Mouse (Mus musculus) lung, postnatal 0 days (tissue): ENCODE results near the gene Kctd19.

Experiments
- CTCF ChIP-seq: IDR thresholded peaks from 2 replicates; pipeline ENCODE4 v1.5.1; 2016; ENCODE audit warnings: antibody characterized with exemption, mild to moderate bottlenecking
- EP300 ChIP-seq: IDR thresholded peaks from 2 replicates; pipeline ENCODE4 v1.6.1; 2016; ENCODE audit warnings: antibody characterized with exemption, mild to moderate bottlenecking, control low read depth

DNA sequence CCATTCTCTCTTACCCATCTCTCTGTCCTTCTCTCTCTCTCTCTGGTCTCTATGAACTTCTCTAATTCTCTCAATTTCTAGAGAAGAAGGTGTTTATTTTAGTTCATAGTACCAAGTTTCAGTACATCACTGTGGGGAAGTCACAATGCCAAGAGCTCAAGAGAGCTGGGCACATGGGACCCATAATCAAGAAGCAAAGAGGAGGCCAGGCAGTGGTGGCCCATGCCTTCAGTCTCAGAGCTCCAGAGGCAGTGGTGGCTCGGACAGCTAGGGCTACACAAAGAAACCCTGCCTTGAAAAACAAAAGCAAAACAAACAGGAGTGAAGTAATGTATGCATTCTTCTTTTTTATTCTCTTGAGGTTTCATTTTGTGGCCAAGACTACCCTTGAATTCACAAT lies 8.8 kb downstream of the Kctd19 start:
- TF ChIP-seq CTCF (no peak), EP300 (no peak)
